Mouse (Mus musculus): ENCODE results near the gene St6gal1.

GRCm38 (mm10) chr16:23228486-23228885 is 3.9 kb downstream of the St6gal1 start:
- TF ChIP-seq CTCF (IDR thresholded peaks at IDR 0.05; ENCODE audit: insufficient read depth, low read length) (no peak), POLR2A (IDR thresholded peaks at IDR 0.05; ENCODE audit: borderline replicate concordance, extremely low read depth, low read depth, low read length) (no peak)
